Mouse (Mus musculus) kidney, embryonic 15.5 days (tissue): ENCODE data around the gene Pgf. TPM values are rescaled to one million over a fixed set of nuclear protein-coding genes. Genes with fewer than 3 reads are reported as not detected.
A peak's percentile ranks its signal among the peaks of the same experiment; 100 is the strongest.

ENCODE experiments used
- ATAC-seq: fragments of 200-750 bp; cut with Nextera tagmentation; replicated peaks from 2 replicates; pipeline ENCODE4 v1.8.0; 2017; ENCODE audit warnings: moderate TSS enrichment; ENCODE audit not compliant: low FRiP score
- H3K27ac ChIP-seq: fragments of 300-500 bp; sonication (generic); 2 replicates; pipeline ENCODE4 v1.5.1; 2015; ENCODE audit warnings: mild to moderate bottlenecking, inconsistent platforms
- H3K27me3 ChIP-seq: fragments of 300-500 bp; sonication (generic); 2 replicates; pipeline ENCODE4 v1.6.1; 2015; ENCODE audit warnings: inconsistent platforms
- H3K36me3 ChIP-seq: fragments of 300-500 bp; sonication (generic); 2 replicates; pipeline ENCODE4 v1.6.1; 2015; ENCODE audit warnings: inconsistent platforms
- H3K4me1 ChIP-seq: fragments of 300-500 bp; sonication (generic); 2 replicates; pipeline ENCODE4 v1.6.1; 2015; ENCODE audit warnings: inconsistent platforms
- H3K4me2 ChIP-seq: fragments of 300-500 bp; sonication (generic); 2 replicates; pipeline ENCODE4 v1.6.1; 2015; ENCODE audit warnings: moderate library complexity, mild to moderate bottlenecking, inconsistent platforms
- H3K4me3 ChIP-seq: fragments of 300-500 bp; sonication (generic); replicated peaks from 2 replicates; pipeline ENCODE4 v1.5.1; 2015; ENCODE audit warnings: mild to moderate bottlenecking, inconsistent platforms
- H3K9ac ChIP-seq: fragments of 300-500 bp; sonication (generic); 2 replicates; pipeline ENCODE4 v1.6.1; 2015; ENCODE audit warnings: mild to moderate bottlenecking, inconsistent platforms
- H3K9me3 ChIP-seq: fragments of 300-500 bp; sonication (generic); replicated peaks from 2 replicates; pipeline ENCODE4 v1.6.1; 2016; ENCODE audit warnings: inconsistent platforms
- WGBS: fragments of 180-500 bp; shearing (Covaris S2); methylation state at CpG from one replicate; pipeline ENCODE4 v1.1.7; 2015; ENCODE audit warnings: mixed read lengths; 5-methylcytosine and 5-hydroxymethylcytosine counted together
- polyA plus RNA-seq: library from polyadenylated mRNA; unstranded; fragments of >200 nt; fragmentation: Nextera tagmentation; extraction: Ambion mirVana; gene quantifications from 2 replicates; pipeline ENCODE4 v1.2.1, GENCODE M21; 2015

Gene Pgf
- polyA plus RNA-seq, 1 experiment from 2014 or later = 18.8 TPM

- H3K27me3 ChIP-seq = peaks cover 14% of the 10 kb centered on the region; the same call in 1 of the 2 replicates
- no peak overlapping the region for H3K27ac ChIP-seq
- H3K36me3 ChIP-seq = no peaks in the 10 kb centered on the region
- ATAC-seq = no peak
- H3K4me3 ChIP-seq = no peak overlapping the region
- WGBS = 66% methylated on average over 7 of the region's 7 CpGs
- H3K4me1 ChIP-seq = peaks cover 17% of the 10 kb centered on the region
- no peak overlapping the region for H3K4me2 ChIP-seq
- H3K9ac ChIP-seq = no peak overlapping the region
- no peaks in the 10 kb centered on the region for H3K9me3 ChIP-seq
Observed at GRCm38 (mm10) chr12:85186361-85186760, 8.8 kb upstream of the Pgf start.

- Histone ChIP-seq H3K9ac (no peak overlapping the region), H3K4me2 (no peak overlapping the region), H3K4me3 (no peak overlapping the region), H3K27me3 (peaks cover 15% of the 10 kb centered on the region; the same call in 1 of the 2 replicates), H3K27ac (no peak overlapping the region), H3K4me1 (peaks cover 21% of the 10 kb centered on the region), H3K36me3 (no peaks in the 10 kb centered on the region), H3K9me3 (no peaks in the 10 kb centered on the region)
- ATAC-seq = no peak
- 65% methylated on average over 8 of the region's 8 CpGs for WGBS
Observed at GRCm38 (mm10) chr12:85185810-85186209, 8.2 kb upstream of the Pgf start.

DNA sequence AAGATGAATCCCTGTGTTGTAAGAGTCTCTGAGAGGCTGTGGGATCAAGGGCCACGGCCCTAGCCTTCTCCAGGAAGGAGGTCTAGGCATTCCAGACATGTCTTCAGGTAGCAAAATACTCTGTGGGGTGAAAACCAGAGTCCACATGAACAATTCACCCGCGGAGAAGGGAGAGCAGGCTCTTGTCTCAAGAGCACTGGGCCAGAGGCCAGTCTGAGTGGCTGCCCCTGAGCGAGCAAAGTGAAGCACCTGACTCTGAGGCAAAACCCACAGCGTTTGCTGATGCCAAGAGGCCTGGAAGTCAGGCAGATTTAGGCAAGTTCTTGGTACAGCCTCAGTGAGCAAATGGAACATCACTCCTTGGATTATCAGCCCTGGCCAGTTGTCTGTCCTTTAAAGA lies 6.5 kb upstream of the Pgf start:
- Histone ChIP-seq H3K4me1 (peaks cover 21% of the 10 kb centered on the region), H3K9ac (no peak overlapping the region), H3K4me2 (no peak overlapping the region), H3K4me3 (no peak overlapping the region), H3K27me3 (peaks cover 20% of the 10 kb centered on the region; the same call in 1 of the 2 replicates), H3K9me3 (no peaks in the 10 kb centered on the region), H3K27ac (no peak overlapping the region), H3K36me3 (no peaks in the 10 kb centered on the region)
- no peak for ATAC-seq
- WGBS = 53% methylated on average over 5 of the region's 5 CpGs

GRCm38 (mm10) chr12:85182898-85183297 lies 5.3 kb upstream of the Pgf start:
- ATAC-seq = no peak
- 61% methylated on average over 5 of the region's 5 CpGs for WGBS
- no peak overlapping the region for H3K9ac ChIP-seq
- H3K27me3 ChIP-seq = peaks cover 26% of the 10 kb centered on the region; the same call in 1 of the 2 replicates
- H3K4me3 ChIP-seq = no peak overlapping the region
- H3K27ac ChIP-seq = no peak overlapping the region
- no peaks in the 10 kb centered on the region for H3K9me3 ChIP-seq
- H3K36me3 ChIP-seq = no peaks in the 10 kb centered on the region
- H3K4me1 ChIP-seq = peaks cover 29% of the 10 kb centered on the region
- H3K4me2 ChIP-seq = no peak overlapping the region

DNA sequence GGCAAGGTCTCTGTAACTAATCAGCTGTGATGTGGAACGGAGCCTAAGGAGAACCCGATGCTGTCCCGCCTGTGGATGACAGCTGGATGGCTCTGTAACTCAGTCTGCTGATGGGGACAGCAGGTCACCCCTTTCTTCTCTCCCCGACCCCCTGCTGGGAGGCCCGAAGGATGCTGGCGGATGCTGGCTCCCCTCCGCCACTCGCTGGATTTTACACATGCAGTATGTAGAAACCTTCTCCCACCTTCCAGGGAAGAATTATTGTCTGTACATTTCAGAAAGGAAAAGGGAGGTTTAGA lies 4.7 kb upstream of the Pgf start:
- H3K36me3 ChIP-seq = no peaks in the 10 kb centered on the region
- H3K9ac ChIP-seq = 0 out of 2 replicates have a peak overlapping the region, but pooled peaks have one; percentile 6

DNA sequence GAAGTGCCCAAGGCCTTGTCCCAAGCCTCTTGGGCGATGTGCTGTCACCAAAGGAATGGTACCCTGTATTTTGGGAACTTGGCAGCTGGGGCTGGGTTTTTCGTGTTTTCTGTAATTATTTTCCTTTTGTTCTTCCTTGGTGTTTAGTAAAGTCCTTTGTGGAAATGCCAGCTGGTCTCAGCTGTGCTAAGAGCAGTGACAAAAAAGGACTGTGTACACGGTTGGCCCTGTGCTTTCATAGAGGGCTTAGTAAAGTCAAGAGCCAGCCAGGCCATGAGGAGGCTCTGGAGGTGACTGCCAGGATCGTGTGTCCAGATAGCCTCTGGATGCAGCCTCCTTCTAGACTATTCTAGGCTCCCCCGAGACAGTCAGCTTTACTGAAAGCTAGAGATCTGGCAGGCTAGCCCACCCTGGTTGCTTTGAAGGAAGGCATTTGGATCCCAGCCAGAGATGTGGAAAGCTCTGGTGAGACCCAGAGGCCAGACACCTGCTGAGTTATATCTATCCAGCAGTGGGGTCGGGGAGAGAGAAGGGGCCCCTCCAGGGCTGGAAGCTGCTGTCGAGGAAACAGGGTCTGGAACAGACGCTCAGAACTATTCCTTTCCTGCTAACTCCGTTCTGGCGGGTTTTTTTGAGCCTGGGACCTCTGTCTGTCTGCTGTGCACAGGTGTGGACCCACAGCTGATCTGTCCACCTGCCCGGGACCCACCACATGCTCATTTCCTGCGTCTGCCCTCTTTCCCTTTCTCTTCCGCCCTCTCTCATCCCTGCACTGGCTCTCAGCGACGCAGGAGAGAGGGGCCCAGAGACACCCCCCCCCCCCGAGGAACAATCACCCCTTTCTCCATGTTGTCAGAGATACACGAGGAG lies 4.1 kb upstream of the Pgf start:
- H3K4me3 ChIP-seq = no peak overlapping the region
- no peaks in the 10 kb centered on the region for H3K9me3 ChIP-seq
- H3K4me2 ChIP-seq = peak overlapping the region; percentile 18
- 30% methylated on average over 15 of the region's 17 CpGs for WGBS
- no peaks in the 10 kb centered on the region for H3K36me3 ChIP-seq
- 0 out of 2 replicates have a peak overlapping the region, but pooled peaks have one; percentile 6 for H3K9ac ChIP-seq
- H3K27ac ChIP-seq = no peak overlapping the region
- no peak; the same call in 1 of the 2 replicates for ATAC-seq
- peaks cover 32% of the 10 kb centered on the region for H3K27me3 ChIP-seq
- H3K4me1 ChIP-seq = peaks cover 41% of the 10 kb centered on the region

More for the DNA sequence above, 4.7 kb upstream of the Pgf start:
- Histone ChIP-seq H3K4me1 (peaks cover 35% of the 10 kb centered on the region), H3K27me3 (peaks cover 31% of the 10 kb centered on the region), H3K4me3 (no peak overlapping the region), H3K4me2 (peak overlapping the region; percentile 18), H3K9me3 (no peaks in the 10 kb centered on the region), H3K27ac (no peak overlapping the region)
- no peak; the same call in 1 of the 2 replicates for ATAC-seq
- 6% methylated on average over 8 of the region's 8 CpGs for WGBS

GRCm38 (mm10) chr12:85178294-85178693 lies 704 bp upstream of the Pgf start:
- Histone ChIP-seq H3K27me3 (peaks cover 32% of the 10 kb centered on the region), H3K9ac (no peak overlapping the region), H3K4me1 (peaks cover 68% of the 10 kb centered on the region), H3K9me3 (no peaks in the 10 kb centered on the region), H3K27ac (no peak overlapping the region), H3K4me2 (no peak overlapping the region), H3K4me3 (no peak overlapping the region), H3K36me3 (no peaks in the 10 kb centered on the region)
- 62% methylated on average over 2 of the region's 2 CpGs for WGBS
- ATAC-seq = no peak

GRCm38 (mm10) chr12:85176846-85177523 lies 605 bp downstream of the Pgf start:
- Histone ChIP-seq H3K4me1 (peaks cover 56% of the 10 kb centered on the region), H3K27ac (peak overlapping the region; percentile 50), H3K36me3 (no peaks in the 10 kb centered on the region), H3K9me3 (no peaks in the 10 kb centered on the region), H3K9ac (peak overlapping the region; percentile 49), H3K27me3 (peaks cover 24% of the 10 kb centered on the region), H3K4me3 (peak overlapping the region; percentile 45), H3K4me2 (peak overlapping the region; percentile 78)
- 2% methylated on average over 31 of the region's 32 CpGs for WGBS
- 0 out of 2 replicates have a peak, but pooled peaks have one; percentile 30 for ATAC-seq

DNA sequence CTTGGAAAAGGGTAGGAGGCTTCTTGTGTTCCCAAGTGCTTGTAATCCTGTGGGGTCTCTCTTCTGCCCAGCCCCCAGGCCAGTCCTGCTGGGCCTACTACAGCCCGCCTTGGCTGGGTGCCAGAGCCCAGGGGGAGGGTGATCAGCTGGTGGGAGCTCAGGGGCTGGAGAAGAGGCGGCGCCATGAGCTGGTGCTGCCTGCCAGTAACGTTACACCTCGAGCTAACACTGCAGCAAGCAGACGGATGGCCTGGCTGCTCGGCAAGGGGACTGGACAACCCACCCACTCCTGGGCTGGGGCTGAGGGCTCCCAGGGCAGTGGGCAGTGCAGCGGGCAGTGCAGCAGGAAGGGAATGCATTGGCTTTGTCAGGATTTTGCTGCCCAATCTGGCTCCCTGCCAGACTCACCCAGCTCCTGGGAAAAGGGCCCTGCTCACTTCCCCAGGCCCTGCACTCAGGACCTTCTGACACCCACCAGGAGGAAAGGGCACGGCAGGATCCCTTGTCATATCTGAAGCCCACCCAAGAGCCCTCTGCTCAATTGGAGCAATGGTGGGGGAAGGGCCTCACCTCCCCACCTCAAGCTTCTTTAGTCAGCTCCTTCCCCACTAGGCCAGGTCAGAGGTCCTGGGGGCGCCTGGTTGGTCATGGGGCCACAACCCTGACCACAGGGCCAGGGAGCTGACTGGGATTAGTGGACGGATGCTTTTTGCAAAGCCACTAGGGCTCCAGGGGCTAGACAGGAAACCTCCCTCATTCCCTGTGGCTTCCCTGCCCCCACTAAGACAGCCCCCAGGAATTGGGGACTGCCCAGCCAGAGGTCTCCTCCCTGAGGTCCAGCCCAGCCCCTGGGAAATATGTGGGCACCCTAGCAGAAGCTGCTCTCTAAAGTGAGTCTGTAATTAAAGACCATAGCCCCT lies 1.4 kb downstream of the Pgf start:
- peak overlapping the region; percentile 49 for H3K9ac ChIP-seq
- H3K9me3 ChIP-seq = no peaks in the 10 kb centered on the region
- peak overlapping the region; percentile 50 for H3K27ac ChIP-seq
- peaks cover 48% of the 10 kb centered on the region for H3K4me1 ChIP-seq
- peak overlapping the region; percentile 78 for H3K4me2 ChIP-seq
- peaks cover 17% of the 10 kb centered on the region for H3K27me3 ChIP-seq
- no peaks in the 10 kb centered on the region for H3K36me3 ChIP-seq
- 13% methylated on average over 11 of the region's 11 CpGs for WGBS
- H3K4me3 ChIP-seq = peak overlapping the region; percentile 45
- peak; percentile 86 for ATAC-seq

GRCm38 (mm10) chr12:85175087-85175675 lies 2.4 kb downstream of the Pgf start:
- Histone ChIP-seq H3K4me2 (peak overlapping the region; percentile 78), H3K9ac (peak overlapping the region; percentile 21; the same call in 1 of the 2 replicates), H3K36me3 (0 out of 2 replicates have a peak, but pooled peaks cover 3% of the 10 kb centered on the region), H3K27ac (peak overlapping the region; percentile 18; the same call in 1 of the 2 replicates), H3K4me3 (peak overlapping the region; percentile 45), H3K4me1 (peaks cover 47% of the 10 kb centered on the region), H3K27me3 (peaks cover 14% of the 10 kb centered on the region), H3K9me3 (no peaks in the 10 kb centered on the region)
- WGBS = 29% methylated on average over 16 of the region's 16 CpGs
- ATAC-seq = peak; percentile 5; the same call in 1 of the 2 replicates

GRCm38 (mm10) chr12:85174016-85174415 lies 3.6 kb downstream of the Pgf start:
- Histone ChIP-seq H3K4me1 (peaks cover 52% of the 10 kb centered on the region), H3K9ac (no peak overlapping the region), H3K36me3 (0 out of 2 replicates have a peak, but pooled peaks cover 3% of the 10 kb centered on the region), H3K27me3 (peaks cover 12% of the 10 kb centered on the region; the same call in 1 of the 2 replicates), H3K4me3 (no peak overlapping the region), H3K9me3 (no peaks in the 10 kb centered on the region), H3K4me2 (peak overlapping the region; percentile 0; the same call in 1 of the 2 replicates), H3K27ac (no peak overlapping the region)
- WGBS = 70% methylated on average over 7 of the region's 7 CpGs
- no peak for ATAC-seq
